Mouse (Mus musculus): ENCODE data around the gene Rftn1.

The Rftn1 gene

DNA sequence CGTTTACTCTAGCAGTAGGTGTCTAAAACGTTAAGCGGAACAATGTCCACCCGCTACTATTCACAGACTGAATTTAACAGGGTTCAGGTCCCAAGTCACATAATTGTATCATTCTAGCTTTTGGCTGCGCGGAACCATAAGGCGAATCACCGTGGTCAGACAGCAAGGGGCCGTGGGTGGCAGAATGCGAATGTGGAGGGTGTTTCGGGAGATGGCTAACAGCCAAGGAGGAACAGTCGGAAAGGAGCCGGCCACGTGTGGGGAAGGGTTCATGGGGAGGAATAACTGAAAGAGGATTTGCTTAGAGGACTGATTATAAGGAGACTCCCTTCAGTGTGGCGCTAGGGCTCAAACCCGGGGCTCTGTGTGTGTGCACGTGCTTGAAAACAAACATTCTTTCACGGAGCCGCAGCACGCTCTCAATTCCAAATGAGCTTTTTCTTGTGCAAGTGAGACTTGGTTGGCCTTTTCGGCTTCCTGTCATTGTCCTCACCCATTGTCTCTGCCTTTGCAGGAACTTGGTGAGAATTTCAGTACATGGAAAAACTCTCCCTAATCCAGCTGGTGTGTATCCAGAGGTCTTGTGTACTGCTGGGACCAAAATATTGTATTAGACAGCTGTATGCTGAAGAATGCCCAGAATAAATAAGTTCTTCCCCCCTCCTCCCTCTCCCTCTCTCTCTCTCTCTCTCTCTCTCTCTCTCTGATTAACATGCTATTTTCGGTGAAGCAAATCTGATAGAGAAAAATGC, 238.4 kb downstream of the Rftn1 start:
- DNase-seq (ENCODE audit: inconsistent age in 2 of 2, low spot score in 1 of 2): no peak

DNA sequence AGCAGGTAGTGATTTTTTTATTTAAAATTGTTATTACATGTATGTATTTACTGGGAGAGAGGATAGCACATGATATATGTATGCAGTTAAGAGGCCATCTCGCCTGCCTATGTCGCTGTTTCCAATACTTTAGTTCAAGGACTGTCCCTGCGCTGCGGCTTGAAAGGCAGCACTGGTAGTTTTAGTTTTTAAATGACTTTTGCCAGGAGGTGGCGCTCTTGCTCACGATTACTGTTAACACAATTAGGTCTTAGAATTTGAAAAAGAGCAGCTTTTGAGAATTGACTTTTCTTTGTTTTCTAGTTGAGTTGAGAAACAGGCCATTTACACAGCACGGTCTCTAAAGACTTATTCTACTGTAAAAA, 239.0 kb downstream of the Rftn1 start:
- DNase-seq (ENCODE audit: inconsistent age in 2 of 2, low spot score in 1 of 2): peak; percentile 54 to 91

GRCm38 (mm10) chr17:49942674-49943073, 247.8 kb downstream of the Rftn1 start:
- DNase-seq (ENCODE audit: inconsistent age in 2 of 2, low spot score in 1 of 2): peak in 1 of 2 experiments; percentile 52

Data from adrenal gland, adult (tissue).